Mouse (Mus musculus): ENCODE measurements around the gene Gm8914. TPM values are rescaled to one million over a fixed set of nuclear protein-coding genes. Genes with fewer than 3 reads are reported as not detected.

Gm8914 gene
- not detected in 2 replicates for total RNA-seq (2023)

GRCm38 (mm10) chrX:91479826-91480225, at the start of gene Gm8914:
Gm8914 (plus strand) TSS chrX:91480126.

Other genes with a start within 250 kb of the Gm8914 start
- gene Mageb2, start 148.4 kb upstream of the Gm8914 start, total RNA-seq (2023), result not detected in 2 replicates
- not detected in 2 replicates for gene Gm5072, start 87.6 kb upstream of the Gm8914 start, total RNA-seq (2023)
- not detected in 2 replicates for gene 1700084M14Rik, start 95.8 kb downstream of the Gm8914 start, total RNA-seq (2023)
- not detected in 2 replicates for gene Gm14781, start 152.1 kb downstream of the Gm8914 start, total RNA-seq (2023)